In the genomic region with DNA sequence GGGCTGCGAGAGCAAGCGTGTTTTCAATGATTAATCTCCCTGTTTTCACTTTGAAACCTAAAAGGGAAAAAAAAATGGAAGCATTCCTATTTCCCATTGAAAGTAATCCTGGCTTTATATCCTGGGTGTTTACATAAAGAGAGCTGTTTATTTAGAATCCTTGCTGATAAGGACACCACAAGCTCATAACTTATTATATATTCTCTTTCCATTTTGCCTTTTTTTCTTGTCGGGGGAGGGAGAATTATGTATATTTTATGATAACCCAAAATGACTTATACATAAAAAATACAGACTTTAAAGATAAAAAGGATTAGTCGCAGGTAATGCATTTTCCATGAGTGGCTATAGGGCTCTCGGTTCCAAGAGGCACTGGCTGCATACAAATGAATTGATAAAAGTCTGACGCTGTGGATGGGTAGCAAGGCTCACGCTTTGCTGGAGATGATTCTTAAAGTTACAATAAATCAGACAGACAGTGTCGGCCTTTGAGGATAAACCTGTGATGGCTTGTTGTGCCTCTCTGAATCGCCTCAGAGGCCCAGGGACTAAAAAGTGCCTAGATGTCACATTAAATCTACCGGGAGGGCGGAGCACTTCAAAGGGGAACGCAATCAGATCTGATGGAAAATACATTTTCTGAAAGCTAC, we compare ENCODE assay signal across 11 mouse cellular contexts.
DNase-seq lines count a peak whose midpoint lies in the region; ATAC-seq and TF ChIP-seq lines count a peak whose summit lies in the region.
"Had no signal": no experiment of that assay in that cellular context is flagged by ENCODE, and none has a peak within 500 bp of the region (broad histone marks: within the 10 kb centered on the region; RNA-seq: fewer than 3 reads in every experiment).

No protein-coding gene starts in this region.

- no peak for DNase-seq in embryonic facial prominence, embryonic 10.5 days (ENCODE audit: low spot score)
- DNase-seq in lung, postnatal 36 days = no peak
- no peak for DNase-seq in stomach, postnatal 0 days (ENCODE audit: low spot score)
- no peak for DNase-seq in cerebellum, postnatal 25 days
- no peak for DNase-seq in liver
- DNase-seq: adrenal gland, postnatal 36 days; kidney, adult 2 months had no signal

- no peak overlapping the region for H3K27ac ChIP-seq in embryonic facial prominence, embryonic 12.5 days
- H3K27ac ChIP-seq in embryonic facial prominence, embryonic 10.5 days (replicated peaks) = no peak overlapping the region
- no peak overlapping the region for H3K27ac ChIP-seq in lung, embryonic 16.5 days (ENCODE audit: low read length)
- H3K27ac ChIP-seq in limb, embryonic 15.5 days = no peak overlapping the region
- no peak overlapping the region for H3K27ac ChIP-seq in stomach, postnatal 0 days (replicated peaks)

- no peak for TF ChIP-seq EP300 in stomach, postnatal 0 days (optimal IDR thresholded peaks at IDR 0.05)

- peaks cover 5% of the 10 kb centered on the region; the same call in 1 of the 2 replicates for H3K4me1 ChIP-seq in embryonic facial prominence, embryonic 12.5 days
- peaks cover 8% of the 10 kb centered on the region for H3K4me1 ChIP-seq in embryonic facial prominence, embryonic 10.5 days
- peaks cover 3% of the 10 kb centered on the region for H3K4me1 ChIP-seq in lung, embryonic 16.5 days (replicated peaks; ENCODE audit: control insufficient read depth, insufficient read depth, low read length)
- H3K4me1 ChIP-seq in limb, embryonic 15.5 days = peaks cover 10% of the 10 kb centered on the region; the same call in 1 of the 2 replicates
- H3K4me1 ChIP-seq in stomach, postnatal 0 days (replicated peaks; ENCODE audit: control insufficient read depth, insufficient read depth) = no peaks in the 10 kb centered on the region

- peak overlapping the region; percentile 28 for H3K4me2 ChIP-seq in embryonic facial prominence, embryonic 12.5 days (replicated peaks)
- peak overlapping the region; percentile 43 for H3K4me2 ChIP-seq in lung, embryonic 16.5 days (ENCODE audit: low read depth, low read length)
- H3K4me2 ChIP-seq in limb, embryonic 15.5 days = peak overlapping the region; percentile 26; the same call in 1 of the 2 replicates
- H3K4me2 ChIP-seq in stomach, postnatal 0 days (replicated peaks; ENCODE audit: low read depth) = peak overlapping the region; percentile 25; the same call in 1 of the 2 replicates
- H3K4me2 ChIP-seq: liver, embryonic 11.5 days had no signal

- no peak for TF ChIP-seq CTCF in stomach, postnatal 0 days (IDR thresholded peaks at IDR 0.05; ENCODE audit: low read depth)

- no peak overlapping the region for H3K4me3 ChIP-seq in embryonic facial prominence, embryonic 12.5 days
- H3K4me3 ChIP-seq in embryonic facial prominence, embryonic 10.5 days = no peak overlapping the region
- H3K4me3 ChIP-seq in lung, embryonic 16.5 days (ENCODE audit: low read length) = peak overlapping the region; percentile 13
- no peak overlapping the region for H3K4me3 ChIP-seq in limb, embryonic 15.5 days
- H3K4me3 ChIP-seq in stomach, postnatal 0 days (ENCODE audit: low read depth, low read length) = no peak overlapping the region

- no peak overlapping the region for H3K9ac ChIP-seq in embryonic facial prominence, embryonic 12.5 days
- H3K9ac ChIP-seq in lung, embryonic 16.5 days (ENCODE audit: low read length) = no peak overlapping the region
- no peak overlapping the region for H3K9ac ChIP-seq in limb, embryonic 15.5 days
- H3K9ac ChIP-seq in stomach, postnatal 0 days (ENCODE audit: low read length) = no peak overlapping the region

- no peaks in the 10 kb centered on the region for H3K36me3 ChIP-seq in embryonic facial prominence, embryonic 12.5 days
- no peaks in the 10 kb centered on the region for H3K36me3 ChIP-seq in embryonic facial prominence, embryonic 10.5 days (replicated peaks)
- H3K36me3 ChIP-seq in lung, embryonic 16.5 days (ENCODE audit: control insufficient read depth, insufficient read depth, low read length) = no peaks in the 10 kb centered on the region
- H3K36me3 ChIP-seq in limb, embryonic 15.5 days = no peaks in the 10 kb centered on the region
- H3K36me3 ChIP-seq in stomach, postnatal 0 days (ENCODE audit: control insufficient read depth, insufficient read depth, low read length) = no peaks in the 10 kb centered on the region

- no peaks in the 10 kb centered on the region for H3K9me3 ChIP-seq in embryonic facial prominence, embryonic 12.5 days
- H3K9me3 ChIP-seq in embryonic facial prominence, embryonic 10.5 days = no peaks in the 10 kb centered on the region
- H3K9me3 ChIP-seq in lung, embryonic 16.5 days (ENCODE audit: control insufficient read depth, low read length) = no peaks in the 10 kb centered on the region
- H3K9me3 ChIP-seq in limb, embryonic 15.5 days = no peaks in the 10 kb centered on the region
- no peaks in the 10 kb centered on the region; the same call in 1 of the 2 replicates for H3K9me3 ChIP-seq in stomach, postnatal 0 days (ENCODE audit: control insufficient read depth, low read length)

- WGBS in embryonic facial prominence, embryonic 12.5 days = 55% methylated on average over 12 of the region's 12 CpGs
- whole genome bisulfite sequencing in embryonic facial prominence, embryonic 10.5 days = 59% methylated on average over 12 of the region's 12 CpGs
- 33% methylated on average over 12 of the region's 12 CpGs for WGBS in lung, embryonic 16.5 days
- WGBS in limb, embryonic 15.5 days = 42% methylated on average over 12 of the region's 12 CpGs
- WGBS in stomach, postnatal 0 days = 28% methylated on average over 12 of the region's 12 CpGs

- H3K27me3 ChIP-seq in embryonic facial prominence, embryonic 12.5 days = no peaks in the 10 kb centered on the region
- peaks cover 9% of the 10 kb centered on the region for H3K27me3 ChIP-seq in embryonic facial prominence, embryonic 10.5 days (replicated peaks; ENCODE audit: low read depth, poor library complexity, severe bottlenecking)
- no peaks in the 10 kb centered on the region; the same call in 1 of the 2 replicates for H3K27me3 ChIP-seq in lung, embryonic 16.5 days (ENCODE audit: control insufficient read depth, insufficient read depth, low read depth, low read length)
- H3K27me3 ChIP-seq in limb, embryonic 15.5 days = no peaks in the 10 kb centered on the region
- no peaks in the 10 kb centered on the region for H3K27me3 ChIP-seq in stomach, postnatal 0 days (ENCODE audit: control insufficient read depth, insufficient read depth, low read length)

- no peak for ATAC-seq in embryonic facial prominence, embryonic 12.5 days (ENCODE audit: insufficient number of reproducible peaks, insufficient read depth, low FRiP score, low TSS enrichment)
- no peak for ATAC-seq in lung, embryonic 16.5 days (ENCODE audit: low read depth)
- no peak for ATAC-seq in limb, embryonic 15.5 days (ENCODE audit: insufficient number of reproducible peaks, low FRiP score, low TSS enrichment, low read depth)
- ATAC-seq in stomach, postnatal 0 days (ENCODE audit: low FRiP score, low TSS enrichment) = no peak
